Mouse (Mus musculus) cerebellum, adult 18-20 months (tissue): ENCODE data around the gene AL607142.1.

Experiments
- DNase-seq, 2 experiments: peaks; one replicate each; pipeline ENCODE4 v3.0.0; 2021

Gene AL607142.1

DNA sequence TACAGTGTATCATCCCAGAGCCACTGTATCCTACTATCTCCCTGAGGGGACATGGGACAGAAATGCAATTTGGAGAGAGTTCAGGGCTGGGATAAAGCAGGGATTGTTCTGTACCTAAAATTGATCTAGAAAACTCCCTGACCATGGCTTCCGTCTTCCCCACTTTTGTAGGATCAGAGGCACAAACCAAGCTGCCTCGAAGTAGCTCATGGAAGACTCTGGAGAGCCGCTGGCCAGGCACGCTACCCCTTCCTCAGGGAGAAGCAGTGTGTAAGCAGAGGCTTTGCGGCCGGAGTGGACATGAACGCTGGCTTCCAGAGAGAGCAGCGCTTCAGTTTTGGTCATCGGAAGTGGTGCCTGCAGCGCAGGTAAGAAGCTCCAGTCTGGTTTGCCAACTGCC, at the start of gene AL607142.1:
Gene AL607142.1 (plus strand): TSS at position 301 of the 400 bp plus-strand sequence.
- no peak for DNase-seq

DNA sequence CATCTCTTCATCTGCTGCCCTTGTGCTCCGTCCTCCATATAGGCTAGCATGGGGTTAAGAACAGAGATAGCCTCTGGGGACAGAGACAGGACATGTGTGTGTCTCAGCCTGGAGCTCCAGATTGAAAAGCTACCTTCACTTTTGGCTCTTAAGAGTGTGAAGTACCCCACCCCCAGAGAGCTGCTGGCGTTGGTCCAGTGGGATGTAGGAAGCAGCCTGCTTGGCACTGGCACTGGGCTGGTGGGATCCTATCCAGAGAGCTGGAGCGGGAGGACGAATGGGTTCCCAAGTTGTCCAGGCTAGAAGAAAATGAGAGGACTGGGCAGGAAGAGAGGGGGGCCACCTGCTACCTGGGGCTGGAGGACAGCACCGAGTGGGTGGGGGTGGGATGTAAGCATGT, 46.4 kb upstream of the AL607142.1 start:
- DNase-seq, result peak; percentile 35 to 40

DNA sequence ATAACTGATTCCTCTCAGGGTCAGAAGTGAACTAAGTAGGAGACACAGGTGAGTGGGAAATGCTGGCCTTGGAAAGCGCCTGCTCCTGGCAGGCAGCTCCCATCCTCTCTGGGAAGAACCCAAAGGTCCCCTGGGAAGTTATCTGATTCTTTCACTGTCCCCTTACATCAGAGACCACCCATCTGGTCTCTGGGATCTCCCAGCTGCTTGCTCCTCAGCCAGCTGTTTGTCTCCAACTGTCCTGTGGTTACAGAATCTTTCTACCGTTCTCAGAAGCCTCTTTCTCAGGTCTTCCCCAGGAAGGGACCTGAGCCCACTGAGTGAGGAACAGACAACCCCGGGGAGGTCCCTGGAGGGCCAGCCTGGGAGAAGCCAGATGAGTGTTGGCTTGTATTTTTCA, 42.4 kb upstream of the AL607142.1 start:
- DNase-seq, result no peak

DNA sequence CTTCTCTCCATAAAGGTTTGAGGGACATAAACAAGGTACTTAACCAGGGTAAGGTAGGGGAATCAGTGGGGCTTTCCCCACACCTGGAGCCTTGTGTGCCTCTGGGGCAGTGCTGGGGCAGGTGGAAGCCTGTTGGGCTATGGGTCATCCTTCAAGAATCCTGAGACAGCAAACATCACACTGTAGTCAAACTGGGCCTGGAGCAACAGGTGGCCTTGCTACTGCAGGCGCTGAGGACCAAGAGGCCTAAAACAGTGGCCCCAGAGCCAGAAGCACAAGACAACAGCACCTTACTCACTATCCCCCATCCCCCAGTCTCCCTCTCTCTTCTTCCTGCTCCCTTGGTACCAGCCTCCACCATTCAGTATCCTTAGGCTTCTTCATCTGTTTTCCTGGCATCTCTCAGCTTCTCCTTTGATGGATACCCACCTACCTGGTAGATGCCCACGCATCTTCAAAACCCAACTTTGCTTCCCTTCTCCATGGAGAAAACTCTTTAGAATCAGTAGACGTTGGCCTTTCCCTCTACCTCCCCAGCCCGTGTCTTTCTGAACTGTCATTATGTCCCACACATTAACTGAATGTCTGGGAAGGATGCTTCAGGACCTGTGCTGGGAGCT, 41.5 kb upstream of the AL607142.1 start:
- no peak for DNase-seq

DNA sequence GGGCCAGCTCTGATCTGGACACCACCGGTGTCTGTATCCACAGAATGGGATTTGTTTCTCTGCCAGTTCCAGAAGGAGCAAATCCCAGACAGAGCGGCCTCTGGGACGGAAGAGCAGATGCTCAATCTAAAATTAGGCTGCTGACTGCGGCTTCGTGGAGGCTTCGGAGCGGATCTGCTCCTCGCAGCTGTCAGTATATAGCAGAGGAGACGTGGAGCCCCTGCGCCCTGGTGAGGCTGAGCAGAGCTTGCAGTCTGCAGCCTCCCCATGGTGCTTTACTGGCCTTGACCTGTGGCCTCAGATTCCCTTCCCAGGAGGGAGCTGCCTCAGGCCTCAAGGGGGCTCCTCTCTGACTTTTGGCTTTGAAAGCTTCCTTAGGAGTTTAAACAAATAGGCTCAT, 40.7 kb upstream of the AL607142.1 start:
- peak; percentile 42 to 48 for DNase-seq

DNA sequence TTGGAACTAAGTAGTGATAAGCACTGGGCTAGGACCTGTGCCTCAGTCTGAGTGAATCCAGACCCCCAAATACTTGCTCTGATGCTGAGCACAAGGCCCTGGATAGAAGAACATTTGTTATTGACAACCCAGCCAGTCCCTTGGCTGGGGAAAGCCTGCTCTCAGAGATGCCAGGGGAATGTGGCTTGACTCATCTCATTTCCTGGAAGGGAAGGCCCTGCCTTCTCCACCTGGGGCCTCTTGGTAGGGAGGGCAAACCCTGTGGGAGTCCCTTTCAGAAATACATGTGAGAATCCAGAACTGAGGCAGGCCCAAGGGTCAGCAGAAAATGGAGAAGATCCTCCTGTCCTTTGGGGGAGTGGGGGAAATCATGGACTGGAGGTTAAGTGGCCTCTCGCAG, 37.1 kb upstream of the AL607142.1 start:
- DNase-seq, result no peak

DNA sequence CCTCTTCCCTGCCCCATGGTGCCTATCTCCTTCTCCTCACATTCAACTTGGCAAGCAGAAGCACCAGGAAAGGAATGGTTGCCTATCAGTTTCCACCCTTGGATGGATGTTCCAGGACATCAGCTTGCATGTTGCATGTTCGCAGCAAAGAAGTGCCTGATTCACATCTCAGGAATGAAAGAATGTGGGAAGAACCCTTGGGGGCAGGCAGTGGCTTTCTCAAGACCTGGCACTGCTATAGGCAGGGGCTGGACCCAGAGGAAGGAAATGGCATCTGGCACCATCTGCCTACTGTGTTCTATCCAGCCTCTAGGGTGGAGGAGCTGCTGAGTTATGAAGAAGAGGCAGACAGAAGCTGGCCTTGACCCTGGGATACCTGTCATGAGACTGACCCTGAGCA, 34.9 kb upstream of the AL607142.1 start:
- no peak for DNase-seq

DNA sequence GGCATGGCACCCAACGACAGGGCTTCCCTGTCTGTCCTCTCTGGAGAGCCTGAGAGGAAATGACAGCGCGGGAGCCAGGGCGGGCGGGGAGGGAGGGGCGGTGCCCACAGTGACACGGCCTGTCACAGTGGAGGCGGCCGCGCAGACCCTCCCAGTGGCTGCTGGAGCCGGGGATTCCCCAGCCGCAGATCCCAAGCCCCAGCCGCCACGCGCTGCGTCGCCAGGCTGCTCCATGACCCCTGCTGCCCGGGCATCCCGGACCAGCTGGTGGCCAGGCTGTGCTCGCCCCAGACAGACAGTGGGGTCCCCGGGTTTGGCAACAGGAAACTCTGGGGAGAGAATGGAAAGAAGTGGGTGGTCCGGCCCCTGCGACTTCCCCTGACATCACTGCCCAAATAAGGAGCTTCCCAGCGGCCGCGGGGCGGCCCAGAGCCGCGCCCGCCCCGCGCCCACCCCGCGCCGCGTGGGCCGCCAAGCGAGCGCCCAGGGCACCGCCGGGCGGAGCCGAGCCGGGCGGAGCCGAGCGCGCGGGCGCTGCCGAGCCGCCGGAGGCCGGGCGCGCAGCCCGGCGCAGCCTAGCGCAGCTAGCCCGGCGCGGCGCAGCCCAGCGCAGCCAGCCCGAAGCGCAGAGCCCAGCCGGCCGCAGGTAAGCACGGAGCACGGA, 32.3 kb upstream of the AL607142.1 start:
- peak; percentile 47 to 78 for DNase-seq

DNA sequence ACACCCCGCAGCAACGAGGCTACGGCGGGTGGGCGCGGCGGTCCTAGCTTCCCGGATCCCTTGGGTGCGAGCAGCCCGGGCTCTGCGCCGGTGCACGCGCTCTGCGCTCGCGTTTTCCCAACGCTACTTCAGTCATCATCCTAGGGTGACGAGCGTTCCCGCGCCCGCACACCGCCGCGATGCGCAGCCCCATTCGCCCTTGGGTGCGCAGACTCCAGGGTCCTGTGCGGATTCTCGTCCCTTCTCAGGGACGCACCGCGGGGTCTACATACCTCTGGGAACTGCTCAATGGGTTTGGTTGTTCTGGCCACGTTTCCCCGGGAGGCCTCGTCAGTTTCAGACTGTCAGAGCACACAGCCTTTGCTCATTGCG, 31.8 kb upstream of the AL607142.1 start:
- DNase-seq, result no peak

DNA sequence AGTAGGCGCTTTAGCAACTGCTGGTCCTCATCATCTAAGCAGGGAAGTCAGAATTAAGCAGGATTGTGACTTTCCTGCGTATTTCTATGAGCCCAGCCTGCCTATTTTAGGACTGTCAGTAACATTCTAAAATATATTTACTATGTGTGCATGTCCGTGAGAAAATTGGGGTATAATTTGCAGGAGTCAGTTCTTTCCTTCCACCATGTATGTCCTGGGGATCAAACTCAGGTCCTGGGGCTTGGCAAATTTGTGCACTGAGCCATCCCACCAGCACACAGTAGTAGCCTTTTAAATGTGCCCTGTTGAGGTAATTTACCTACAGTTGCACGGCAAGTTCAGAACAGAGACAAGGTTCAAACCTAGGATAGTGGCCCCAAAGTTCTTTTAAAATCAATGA, 28.5 kb upstream of the AL607142.1 start:
- no peak for DNase-seq

DNA sequence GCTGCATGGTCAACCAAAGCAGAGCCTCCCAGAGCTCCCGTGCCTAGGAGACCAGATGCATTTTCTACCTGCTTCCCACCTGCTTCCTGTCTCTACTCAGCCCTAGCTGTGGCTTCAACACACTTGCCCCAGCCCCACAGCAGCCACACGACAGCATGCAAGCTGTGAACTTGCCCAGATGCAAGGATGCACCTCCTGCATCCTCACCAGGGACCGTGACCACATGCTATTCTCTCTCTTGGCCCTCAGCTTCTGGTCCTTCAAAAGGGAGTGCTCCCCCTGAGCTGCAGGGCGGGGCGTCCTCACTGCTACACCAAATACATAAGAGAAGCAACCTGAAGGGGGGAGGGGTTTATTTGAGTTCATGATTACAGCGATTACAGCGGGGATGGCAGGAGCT, 27.8 kb upstream of the AL607142.1 start:
- DNase-seq, result no peak

DNA sequence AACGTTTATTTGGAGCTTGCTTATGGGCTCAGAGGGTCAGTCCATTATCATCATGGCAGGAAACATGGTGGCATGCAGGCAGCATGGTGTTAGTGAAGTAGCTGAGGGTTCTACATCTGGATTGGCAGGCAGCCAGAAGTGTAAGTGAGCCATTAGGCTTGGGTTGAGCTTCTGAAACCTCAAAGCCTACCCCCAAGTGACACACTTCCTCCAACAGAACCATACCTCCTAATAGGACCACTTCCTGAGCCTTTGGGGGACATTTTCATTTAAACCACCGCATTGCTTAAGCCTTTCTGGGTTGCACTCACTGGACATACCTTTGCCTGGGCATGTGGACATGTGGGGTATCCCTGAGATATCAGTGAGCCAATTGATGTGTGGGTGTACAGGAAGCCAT, 23.3 kb upstream of the AL607142.1 start:
- no peak for DNase-seq

DNA sequence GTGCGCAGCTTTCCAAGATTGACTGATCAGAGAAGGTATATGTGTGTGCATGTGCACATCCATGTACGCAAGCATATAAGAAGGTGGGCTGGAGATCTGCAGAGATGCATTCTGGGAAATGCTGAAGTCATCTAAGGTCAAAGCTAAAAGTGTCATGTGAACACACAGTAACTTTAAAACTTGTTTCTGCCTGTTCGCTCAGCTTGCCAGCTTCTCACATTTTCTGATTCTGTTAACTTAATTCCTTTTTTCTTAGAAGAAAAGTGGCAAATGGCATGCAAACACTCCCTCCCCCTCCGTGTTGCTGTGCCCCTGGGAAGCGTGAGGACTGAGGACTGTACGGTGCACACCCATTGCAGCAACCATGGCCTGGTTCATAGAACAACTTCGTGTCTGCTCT, 22.3 kb upstream of the AL607142.1 start:
- DNase-seq, result no peak

DNA sequence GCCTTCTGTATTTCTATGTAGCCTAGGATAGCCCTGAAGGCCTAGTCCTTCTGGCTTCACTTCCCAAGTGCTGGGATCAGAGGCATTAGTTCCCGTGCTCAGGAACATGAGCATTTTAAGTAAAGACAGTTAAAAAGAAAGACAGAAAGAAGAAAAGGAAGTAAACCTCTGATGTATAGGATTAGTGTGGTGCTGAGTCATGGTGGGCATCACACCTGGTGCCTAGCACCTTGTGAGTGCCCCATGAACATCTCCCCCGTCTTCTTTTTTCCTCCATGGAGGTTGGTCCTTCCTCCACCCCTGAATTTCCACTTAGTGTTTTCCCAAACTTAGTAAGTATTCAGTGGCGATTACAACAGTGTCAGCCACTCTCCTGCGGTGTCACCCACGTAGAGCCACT, 20.2 kb upstream of the AL607142.1 start:
- DNase-seq, result no peak

DNA sequence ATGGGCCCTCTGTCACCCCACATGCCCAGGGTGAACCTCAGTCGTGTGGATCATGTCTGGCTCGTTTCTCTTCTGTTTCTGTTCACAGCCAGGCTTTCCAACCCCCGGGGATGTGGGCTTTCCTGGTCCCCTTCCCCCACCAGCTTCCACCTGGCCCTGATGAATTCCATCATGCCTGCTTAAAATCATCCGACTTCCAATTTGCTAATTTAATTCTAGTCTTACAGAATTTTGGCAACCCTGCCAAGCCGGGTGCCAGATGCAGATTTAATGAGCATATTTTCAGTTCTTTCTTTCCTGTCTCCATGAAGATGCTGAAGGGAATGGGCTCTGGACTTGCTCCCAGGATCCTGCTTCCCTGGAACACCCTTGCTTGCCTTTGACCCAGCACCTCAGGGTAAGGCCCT, 19.7 kb upstream of the AL607142.1 start:
- DNase-seq, result no peak

DNA sequence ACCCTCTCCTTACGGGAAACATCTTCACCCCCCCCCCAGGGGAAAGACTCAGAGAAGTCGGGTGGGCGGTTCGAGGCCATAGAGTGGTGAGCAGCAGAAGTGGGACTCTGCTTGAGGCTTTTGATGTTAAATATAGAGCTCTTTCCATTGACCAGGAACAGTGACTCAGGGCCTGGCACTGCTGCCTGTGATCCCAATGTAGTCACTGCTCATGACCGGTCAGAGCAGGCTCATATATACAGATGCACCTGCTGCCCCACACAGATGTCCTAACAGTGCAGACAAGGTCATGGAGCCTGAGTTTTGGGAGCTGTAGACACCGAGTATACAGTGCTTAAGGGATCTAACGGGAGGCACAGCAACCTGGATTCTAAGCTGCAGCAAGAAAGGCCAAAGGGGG, 18.9 kb upstream of the AL607142.1 start:
- no peak for DNase-seq

DNA sequence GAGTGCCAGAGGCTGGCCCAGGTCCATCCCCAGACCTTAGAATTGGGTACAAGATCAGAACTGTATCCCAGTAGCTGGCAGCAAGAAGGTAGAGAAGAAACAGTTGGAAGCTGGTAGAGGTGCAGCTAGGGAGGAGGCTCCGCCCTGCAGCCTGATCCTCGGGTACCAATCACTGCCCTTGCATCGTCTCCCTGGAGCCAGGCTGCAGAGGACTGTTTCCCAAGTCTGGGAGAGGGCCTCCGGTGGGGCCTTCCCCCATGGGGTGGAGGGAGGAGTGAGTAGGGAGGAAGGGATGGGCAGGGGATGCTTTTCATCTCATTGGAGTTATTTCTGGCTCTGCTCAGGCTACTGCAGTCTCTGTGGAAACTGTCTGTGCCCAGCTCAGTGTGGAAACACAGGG, 17.7 kb upstream of the AL607142.1 start:
- DNase-seq, result no peak

DNA sequence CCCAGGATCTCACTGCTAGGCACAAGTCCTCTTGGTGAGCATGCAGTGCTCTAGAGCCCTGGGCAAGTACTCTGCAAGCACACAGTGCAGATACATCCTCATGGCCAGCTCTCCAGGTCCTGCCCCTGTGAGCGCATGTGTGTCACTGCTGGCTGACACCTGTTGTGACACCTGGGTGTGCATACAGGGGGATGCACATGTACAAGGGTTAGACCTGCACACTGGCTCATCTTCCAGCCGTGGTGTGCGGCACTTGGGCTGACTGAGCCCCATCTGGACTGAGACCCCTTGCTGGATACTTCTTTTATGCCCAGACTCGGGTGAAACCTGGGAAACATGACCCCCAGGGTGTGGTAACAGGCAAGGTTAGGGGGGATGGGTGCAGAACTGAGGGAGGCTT, 16.5 kb upstream of the AL607142.1 start:
- DNase-seq, result no peak

DNA sequence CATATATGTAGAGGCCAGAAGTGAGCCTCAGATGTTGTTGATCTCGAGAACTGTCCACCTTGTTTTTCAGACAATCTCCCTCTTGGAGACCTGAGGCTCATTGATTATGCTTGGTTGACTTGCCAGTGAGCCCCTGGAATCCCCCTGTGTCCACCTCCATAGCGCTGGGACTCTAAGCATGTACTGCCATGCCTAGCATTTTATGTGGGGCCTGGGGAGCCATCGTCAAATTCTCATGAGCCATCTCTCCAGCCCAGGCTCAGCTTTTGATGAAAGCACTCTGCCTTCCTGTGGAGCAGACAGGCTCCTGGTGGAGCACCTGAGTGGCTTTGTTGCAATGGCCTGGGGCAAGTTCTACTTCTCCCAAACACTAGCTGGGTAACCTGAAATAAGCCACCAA, 14.9 kb upstream of the AL607142.1 start:
- DNase-seq, result no peak

DNA sequence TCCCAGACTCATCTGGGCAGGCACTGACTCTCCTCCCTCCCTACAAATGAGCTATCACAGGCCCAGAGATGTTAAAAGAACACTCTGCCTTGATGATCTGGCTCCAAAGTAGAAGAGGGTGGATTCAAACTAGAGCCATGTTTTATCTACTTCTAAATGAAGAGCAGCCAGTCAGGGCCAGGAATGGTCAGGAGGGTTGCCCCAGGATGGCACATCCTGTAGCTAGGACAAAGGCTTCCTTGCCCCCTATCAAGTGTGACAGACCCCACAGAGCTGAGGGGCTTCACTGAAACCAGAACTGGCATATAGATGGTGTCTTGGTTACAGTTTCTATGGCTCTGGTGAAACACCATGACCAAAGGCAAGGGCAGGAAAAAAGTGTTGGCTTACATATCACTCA, 12.3 kb upstream of the AL607142.1 start:
- DNase-seq, result no peak

DNA sequence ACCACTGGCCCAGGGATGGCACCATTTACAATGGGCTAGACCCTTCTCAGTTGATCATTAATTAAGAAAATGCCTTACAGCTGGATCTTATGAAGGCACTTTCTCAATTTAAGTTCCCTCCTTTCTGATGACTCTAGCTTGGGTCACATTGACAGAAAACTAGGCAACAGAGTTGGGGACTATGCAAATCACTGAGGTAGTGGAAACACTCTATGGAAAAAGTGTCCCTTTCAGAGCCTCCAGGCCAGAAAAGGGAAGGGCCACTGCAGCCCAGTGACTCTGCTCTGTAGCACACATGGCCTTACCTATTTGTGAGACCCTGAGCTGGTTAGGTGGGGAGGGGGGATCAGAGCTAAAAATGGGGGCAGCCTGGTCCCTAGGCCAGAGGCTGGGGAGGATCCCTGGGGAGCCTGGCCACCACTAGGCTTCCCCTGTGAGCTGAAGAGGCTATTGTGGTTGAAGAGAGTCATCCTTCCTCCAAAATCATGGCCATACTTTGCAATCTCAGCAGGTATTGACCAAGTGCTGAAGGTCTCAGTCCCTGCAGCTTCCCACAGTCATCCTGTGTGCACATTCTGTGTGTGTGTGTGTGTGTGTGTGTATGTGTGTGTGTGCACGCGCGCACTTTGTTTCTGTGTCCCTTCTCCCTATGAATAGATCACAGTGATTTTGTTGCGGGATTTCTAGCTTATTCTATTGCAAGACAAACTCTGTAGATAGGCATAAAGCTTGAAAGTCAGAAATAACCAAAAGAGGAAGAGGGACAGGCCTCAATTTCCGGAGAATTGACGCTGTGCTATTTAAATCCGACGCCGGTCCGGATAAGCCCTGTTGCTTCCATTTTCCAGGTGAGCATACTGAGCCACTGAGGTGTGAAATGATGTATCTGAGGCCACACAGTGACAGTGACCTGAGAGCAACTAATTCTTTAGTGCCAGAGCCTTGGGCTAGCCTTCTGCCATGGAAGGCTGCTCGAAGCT, 11.5 kb upstream of the AL607142.1 start:
- no peak for DNase-seq

DNA sequence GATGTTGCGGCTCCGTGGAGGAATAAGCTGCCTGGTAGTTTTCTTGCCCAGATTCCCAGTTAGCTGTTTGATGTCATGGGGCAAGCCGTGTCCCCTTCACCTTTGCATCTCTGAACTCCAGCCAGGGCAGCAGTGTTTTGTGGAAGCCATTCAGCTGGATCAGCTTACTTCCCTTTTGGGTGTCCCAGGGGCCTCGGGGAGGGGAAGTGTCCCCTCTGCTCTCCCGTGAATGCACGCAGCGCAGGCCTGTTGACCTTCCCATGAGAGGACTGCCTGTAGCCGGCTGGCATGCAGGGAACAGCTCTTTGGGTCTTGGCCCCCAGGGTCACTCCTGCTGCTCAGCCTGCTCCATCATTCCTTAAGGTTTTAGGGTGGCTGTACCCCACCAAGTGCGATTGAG, 10.7 kb upstream of the AL607142.1 start:
- DNase-seq, result no peak

DNA sequence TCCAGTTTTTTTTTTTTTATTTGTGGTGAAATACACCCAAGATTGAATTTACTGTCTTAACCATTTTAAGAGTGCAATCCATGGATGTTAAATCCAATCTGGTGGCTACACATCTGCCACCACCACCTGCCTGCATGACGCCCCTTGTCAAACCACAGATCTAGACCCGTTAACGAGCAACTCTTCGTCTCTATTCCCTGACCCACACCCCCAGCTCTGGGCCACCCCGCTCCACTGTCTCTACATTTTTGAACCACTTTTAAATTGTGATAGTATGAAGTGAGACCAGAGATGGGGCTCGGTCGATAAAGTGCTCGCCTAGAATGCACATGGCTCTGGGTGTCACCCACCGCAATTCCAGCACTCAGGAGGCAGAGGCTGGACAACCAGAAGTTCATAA, 8.3 kb upstream of the AL607142.1 start:
- no peak for DNase-seq

DNA sequence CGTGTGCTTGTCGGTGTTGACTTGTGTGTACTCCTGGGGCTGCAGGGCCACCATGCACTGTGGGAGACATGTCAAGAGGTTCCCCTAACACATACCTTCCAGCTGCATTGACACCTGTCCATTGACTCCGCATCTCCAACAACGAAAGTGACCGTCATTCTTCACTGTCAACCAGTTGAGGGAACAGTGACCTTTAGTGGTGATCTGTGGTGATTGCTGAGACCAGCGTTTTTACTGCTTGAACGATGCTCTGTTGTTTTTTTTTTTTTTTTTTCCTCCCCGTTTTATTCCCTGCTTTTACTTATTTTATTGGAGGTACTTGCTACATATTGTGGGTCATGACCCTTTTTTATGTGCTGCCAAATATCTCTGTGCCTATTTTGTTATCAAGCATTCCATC, 7.3 kb upstream of the AL607142.1 start:
- no peak for DNase-seq
